Mouse (Mus musculus) embryo, embryonic 10 days (tissue): ENCODE results near the gene Pcsk7.

Experiments
- DNase-seq: peaks from one replicate; pipeline ENCODE4 v3.0.0-alpha.2; 2015; ENCODE audit warnings: low spot score

Pcsk7 gene

DNA sequence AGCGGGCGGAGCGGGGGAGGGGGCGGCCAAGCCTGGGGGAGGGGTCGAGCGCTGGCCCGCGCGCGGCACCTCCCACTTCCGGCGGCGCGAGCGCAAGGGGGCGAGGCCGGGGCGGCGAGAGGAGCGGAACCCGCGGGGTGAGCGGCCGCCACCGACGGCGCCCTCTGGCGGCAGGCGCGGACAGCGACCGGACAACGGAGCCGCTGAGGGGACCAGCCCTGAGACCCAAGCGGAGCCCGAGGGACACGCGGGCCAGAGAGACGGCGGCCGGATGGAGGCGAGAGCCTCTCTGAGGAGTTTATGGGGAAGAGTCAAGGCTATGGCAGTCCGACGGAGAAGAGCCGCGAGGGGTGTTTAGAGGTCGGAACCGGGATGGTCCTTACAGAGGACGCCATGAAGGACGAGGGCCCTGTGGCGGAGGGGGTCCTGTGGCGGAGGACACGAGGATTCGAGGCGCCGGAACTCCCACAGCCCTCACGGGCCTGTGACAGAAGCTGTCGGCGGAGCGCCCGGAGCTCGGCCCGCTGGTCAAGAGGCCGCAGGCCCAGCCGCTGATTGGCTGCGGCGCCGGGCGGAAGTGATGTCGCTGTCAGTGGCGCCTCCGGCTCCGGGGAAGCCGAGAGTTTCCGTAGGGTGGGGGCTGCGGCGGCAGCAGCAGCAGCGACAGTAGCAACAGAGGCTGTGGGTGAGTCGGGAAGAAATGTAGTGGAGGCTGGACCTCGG is at the start of gene Pcsk7, which contains the start of gene Rnf214:
Gene Pcsk7, plus strand, starts transcription at position 143 of the 723 bp plus-strand sequence.
Gene Rnf214, minus strand, starts transcription at position 557 of the 723 bp plus-strand sequence.
- peak; percentile 88 for DNase-seq

DNA sequence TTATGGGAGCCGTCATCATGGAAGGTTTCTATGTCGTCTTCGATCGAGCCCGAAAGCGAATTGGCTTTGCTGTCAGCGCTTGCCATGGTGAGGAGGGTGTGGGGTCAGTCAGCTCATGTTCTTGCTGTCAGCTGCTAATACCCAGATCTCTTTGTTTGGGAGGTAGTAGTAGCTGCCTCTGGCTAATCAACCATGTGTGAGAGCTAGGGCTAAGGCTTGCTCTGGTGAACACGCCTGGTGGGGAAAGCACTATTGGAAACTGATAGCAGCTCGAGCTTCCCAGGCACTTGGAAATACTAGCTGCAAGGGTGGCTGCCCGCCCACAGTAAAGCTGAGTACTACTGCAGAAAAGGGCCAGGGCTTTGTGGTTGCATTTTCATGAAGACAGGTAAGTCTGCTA is 46.9 kb upstream of the Pcsk7 start:
- no peak for DNase-seq

DNA sequence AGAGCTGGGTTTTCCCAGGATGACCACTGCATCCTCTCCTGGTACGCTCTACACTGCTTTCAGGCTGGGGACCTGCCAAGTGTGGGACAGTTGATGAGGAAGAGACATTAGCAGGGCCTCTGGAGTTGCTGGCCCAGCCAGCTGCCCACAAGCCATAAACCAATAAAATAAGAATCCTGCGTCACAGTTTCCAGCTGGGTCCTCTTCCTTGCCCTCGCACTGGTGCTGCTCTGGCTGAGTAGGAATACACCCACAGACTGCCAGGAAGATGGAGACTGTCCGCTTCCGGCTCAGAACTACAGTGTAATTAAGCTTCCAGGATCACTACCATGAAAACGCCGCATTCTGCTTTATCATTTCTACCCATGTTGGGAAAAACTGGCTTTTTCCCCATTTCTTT is 44.5 kb upstream of the Pcsk7 start:
- DNase-seq = no peak

DNA sequence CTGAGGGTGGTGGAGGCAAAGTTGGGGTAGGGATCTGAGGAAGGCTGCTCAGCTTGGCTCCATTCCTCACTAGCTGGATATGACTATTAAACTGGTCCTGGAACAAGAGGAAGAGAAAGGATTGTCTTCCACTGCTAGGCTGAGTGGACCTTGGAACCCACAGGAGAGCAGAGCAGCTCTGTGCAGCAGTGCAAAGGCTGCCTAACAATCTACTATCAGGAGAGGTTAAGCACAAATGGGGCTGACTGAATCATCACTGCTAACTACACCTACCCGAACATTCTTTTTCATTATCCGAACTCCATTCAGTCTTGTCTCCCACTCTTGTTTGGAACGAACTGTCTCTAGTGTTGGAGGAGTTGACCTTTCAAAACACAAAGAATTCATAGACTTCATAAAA is 37.1 kb upstream of the Pcsk7 start:
- no peak for DNase-seq

DNA sequence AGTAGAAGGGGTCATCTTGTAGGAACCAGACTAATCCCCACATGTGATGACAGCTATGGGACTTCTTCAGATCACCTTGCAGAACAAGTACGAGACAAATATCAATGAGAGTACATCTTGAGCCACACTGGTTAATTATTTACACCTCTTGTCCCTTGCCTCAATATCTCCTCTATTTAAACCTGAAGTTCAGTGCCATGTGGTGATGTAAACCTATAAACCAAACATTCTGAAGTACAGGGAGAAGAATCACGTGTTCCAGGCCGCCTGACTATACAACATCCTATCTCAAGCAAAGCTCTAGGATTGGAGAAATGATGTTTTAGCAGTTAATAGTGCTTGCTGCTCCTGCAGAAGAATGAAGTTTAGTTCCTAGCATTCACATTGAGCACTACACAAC is 36.0 kb upstream of the Pcsk7 start:
- DNase-seq = no peak

DNA sequence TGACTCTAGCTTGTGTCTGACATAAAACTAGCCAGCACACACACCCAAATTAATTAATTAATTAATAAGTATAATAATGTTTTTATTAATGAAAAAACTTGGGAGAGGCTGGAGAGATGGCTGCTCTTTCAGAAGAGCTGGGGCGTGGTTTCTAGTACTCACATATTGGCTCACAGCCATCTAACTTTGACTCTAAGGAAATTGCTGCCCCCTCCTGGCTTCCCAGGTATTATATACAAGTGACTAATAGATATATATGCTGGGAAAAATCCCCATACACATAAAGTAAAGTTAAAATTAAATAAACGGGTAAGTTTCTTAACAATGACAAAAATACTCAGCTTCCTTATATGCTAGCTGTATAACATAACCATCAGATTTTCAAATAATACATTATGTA is 28.4 kb upstream of the Pcsk7 start:
- DNase-seq = peak; percentile 13

DNA sequence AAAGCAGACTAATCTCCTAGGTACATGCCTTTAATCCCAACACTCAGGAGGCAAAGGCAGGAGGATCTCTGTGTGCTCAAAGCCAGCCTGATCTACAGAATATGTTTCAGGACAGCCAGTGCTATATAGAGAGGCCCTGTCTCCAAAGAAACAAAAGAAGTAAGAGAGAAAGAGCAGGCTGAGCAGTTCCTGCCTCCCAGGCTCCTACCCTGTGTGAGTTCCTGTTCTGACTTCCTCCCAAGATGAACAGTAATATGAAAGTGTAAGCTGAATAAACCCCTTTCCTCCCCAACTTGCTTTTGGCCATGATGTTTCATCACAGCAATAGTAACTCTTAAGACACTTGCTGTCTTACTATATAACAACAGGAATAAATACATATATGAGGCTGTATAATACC is 12.6 kb upstream of the Pcsk7 start:
- no peak for DNase-seq

DNA sequence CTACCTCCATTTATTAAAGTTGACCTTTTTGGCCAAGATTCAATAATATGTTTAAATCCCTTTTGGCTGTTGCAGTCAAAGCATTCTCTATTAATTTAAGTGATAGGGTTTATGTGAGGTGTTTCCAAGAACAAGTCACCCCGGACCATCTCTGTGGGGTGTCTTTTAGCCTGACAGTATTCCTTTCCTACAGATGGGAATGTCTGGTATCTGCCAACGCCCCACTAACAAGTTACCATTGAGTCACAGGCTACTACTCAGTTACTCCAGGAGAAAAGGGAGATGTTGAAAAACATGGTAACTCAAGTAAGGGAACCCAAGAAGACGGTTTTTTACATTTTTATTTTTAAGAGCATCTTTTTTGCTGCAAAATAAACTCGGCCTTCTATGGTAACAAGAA is 1.1 kb upstream of the Pcsk7 start:
- DNase-seq = no peak

DNA sequence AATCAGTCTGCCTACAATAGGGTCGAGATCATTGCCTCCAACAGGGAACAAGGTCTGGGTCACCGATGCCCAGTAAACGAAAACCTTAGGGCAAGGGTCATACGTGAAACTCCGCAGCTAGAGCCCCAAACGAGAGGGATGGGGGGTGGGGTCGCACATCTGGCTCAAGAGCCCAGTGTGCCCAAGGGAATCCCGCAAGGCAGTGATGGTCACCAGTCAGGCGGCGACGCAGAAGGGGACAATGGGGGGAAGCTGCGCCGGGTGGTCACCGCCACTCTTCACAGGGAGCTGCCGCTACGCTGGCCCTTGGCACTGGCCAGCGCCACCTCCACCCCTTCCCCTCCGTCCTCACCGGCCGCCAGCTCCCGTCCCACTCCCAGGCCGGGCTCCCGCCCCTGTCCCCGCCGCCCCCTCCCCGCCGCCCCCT is 473 bp upstream of the Pcsk7 start:
- DNase-seq = peak; percentile 58

DNA sequence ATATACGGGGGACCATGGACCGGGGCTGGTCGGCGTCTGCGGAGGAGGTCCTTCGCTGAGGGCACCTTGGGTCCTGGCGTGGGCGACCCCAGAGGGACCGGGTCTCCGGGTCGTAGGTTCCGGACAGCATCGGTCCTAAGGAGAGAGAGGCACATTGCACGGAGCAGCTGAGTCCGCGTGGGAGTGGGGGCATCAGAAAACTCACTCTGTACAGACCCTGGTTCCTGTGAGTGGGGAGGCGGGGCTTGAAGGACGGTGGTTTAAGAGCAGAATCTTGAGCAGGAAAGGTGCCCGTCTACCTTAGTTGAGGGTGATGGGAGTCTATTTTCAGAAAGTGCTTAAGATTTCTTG is 756 bp downstream of the Pcsk7 start:
- peak; percentile 20 for DNase-seq

DNA sequence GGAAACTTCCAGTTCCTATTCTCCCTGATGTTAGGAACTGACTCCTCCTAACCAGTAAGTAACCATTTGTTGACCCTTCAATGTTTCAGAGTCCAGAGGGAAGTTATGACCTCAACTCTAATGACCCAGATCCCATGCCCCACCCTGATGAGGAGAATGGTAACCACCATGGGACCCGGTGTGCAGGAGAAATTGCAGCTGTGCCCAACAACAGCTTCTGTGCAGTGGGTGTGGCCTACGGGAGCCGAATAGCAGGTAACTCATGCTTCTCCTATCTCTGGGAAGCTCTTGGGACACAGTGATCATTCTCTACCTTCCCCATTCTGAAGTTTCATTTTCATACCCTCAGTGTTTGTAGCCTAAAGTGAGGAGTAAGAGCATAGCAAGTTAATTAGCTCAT is 4.7 kb downstream of the Pcsk7 start:
- DNase-seq = no peak

DNA sequence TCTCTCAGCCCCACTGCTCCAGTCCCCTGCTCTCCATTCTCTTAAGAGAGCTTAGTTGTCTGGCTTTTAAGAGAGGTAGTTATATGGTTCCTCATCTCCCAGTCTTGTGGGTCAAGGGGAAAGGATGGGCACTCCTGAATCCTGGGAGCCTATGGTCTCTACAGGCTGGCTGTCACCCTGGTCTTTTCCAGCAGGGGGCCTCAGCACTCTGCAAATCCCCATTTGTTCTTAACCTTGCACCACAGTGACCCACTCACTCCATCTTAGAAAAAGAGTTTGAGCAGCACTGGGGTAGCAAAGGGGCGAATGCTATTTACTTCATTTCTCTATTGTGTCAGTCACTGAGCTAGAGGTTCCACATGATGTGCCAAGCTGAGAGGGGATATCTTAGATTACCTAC is 5.4 kb downstream of the Pcsk7 start:
- peak; percentile 27 for DNase-seq

DNA sequence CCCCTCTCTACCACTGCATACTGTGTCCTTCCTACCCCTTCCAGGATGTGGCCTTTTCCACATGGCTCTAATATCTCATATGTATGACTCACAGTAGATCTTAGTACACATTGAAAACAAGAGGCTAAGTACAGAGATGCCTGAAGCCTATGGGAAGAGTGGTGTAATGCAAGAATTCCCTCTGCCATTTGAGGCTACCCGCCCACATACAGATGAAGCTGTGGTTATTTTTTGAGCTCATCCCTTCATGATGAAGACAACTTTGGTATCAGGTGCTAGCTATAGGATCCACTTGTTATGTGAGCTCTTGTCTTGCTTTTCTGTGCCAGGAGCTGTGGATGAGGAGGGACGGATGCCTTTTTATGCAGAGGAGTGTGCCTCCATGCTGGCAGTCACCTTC is 9.4 kb downstream of the Pcsk7 start:
- no peak for DNase-seq

DNA sequence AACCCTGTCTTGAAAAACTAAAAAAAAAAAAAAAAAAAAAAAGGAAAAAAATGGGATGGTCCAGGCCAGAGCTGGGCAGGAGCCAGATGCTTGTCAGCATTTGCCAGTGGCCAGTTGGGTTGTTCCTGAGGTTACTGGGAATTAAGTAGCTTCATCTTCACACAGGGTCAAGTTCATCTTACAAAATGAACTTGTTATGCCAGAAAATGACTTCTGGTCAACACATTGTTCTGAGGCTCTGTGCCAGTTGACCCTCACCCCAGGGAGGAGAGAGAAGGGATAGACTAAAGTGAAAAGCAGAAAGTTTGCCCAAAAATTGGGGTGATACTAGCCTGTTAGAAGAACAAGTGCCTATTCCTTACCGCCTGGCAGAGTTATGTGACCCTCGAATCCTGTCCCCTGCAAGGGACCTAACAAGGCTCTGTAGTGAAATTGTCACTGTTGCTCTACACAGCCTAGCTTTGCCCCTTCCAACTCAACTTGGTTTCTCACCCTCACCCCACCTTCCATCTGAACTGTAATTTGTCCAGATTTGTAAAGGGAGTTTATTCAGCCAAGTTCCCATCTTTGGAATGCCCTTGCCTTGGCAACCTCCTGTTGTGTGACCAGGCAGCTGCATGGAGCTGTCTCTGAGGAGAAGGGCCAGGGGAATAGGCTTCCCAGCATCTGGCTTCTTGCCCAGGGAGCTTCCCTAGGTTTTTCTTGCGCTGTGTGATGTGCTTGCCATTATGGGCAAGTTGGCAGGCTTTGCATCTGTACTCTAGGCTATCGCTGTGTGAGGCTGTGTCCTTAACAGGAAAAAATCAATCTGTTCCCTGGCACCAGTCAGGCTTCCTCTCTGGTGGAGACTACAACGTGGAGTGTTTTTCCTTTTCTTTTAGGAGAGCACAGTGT is 11.0 kb downstream of the Pcsk7 start:
- DNase-seq = no peak

DNA sequence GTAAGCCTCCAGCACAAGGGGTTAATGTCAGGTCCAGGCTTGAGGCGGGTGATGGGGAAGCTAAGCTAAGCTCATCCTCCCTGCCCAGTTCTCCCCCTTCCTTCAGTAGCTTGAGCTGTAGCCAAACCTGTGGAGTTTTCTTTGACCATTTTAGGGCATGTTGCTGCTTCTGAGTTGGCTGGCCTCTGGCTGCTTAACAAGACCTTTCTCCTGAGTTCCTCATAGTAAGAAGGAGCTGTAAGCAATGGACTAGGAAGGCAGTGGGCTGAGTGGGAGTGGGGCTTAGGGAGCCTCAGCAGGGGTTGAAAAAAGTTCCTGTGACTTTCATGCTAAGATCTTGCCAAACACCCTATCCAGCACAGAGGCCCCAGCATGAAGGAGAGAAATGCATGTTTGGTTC is 13.6 kb downstream of the Pcsk7 start:
- no peak for DNase-seq

DNA sequence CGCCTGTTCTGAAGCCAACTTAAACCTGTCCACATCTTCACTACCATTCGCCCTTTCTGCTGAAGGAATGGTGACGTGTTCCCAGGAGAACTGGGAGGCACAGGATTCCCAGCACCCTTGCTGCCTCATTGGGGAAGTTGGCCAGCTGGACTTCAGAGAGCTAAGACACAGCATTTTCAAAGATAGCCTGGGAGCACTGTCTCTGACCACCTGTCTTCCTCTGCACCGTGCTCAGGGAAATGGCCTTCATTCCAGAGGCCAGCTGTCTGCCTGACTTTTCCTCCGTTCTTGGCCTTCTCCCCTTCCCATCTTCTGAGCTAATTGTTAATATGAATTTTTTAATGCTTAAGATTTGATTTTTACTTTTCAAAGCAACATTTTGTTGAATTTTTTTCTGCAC is 23.0 kb downstream of the Pcsk7 start:
- no peak for DNase-seq

DNA sequence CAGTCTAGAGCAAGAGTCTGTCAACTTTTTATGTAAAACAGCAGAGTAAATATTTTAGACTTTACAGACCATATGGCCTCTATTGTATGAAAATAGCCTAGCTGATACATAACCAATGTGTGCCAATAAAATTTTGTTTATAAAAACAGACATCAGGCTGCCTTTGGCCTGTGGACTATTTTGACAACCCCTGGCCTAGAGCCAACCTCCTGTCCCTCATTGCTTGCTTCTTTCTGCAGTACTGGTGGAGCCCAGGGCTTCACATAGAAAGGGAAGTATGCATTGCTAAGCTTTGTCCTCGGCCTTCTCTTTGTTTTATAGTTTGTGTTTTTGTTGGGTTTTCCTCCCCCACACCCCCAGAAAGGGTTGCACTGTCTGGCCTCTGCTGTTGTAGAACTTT is 25.7 kb downstream of the Pcsk7 start:
- no peak for DNase-seq

DNA sequence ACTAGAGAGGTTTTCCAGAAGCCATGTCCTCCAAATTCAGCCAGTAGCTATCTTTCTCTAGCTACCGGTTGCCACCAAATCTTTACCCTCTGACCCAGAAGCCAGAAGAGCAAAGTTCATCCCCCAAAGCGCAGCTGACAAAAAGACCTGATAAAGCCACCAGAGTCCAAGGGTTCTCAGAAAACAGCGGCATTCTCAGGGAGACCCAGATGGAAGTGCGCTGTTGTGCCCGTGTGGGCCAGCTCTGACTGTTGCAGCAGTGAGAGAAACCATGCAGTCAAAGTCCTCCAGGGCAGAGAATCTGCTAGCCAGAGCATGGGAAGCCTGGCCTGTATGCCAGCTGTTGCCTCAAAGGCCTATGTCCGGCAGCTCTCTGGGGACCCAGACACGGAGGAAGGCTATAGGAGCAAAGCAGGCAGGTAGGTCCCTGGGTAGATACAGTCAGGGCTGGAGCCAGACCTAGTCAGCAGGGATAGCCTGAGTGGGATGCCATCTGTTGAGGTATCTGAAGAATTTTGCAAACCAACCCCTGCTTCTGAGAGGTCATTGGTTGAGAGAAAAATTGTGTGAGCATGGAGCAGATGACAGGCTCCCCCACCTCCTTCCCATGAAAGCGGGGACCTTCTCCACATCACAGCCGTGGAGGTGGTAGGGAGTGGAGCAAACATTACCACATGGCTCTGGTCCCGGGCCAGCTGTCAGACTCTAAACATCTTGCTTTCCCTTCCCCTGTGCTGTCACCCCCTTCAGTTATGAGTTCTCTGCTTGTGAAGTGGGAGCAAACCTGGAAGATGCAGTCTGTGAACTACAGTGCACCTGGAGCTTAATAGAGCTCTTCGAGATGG is 26.5 kb downstream of the Pcsk7 start:
- DNase-seq = no peak

DNA sequence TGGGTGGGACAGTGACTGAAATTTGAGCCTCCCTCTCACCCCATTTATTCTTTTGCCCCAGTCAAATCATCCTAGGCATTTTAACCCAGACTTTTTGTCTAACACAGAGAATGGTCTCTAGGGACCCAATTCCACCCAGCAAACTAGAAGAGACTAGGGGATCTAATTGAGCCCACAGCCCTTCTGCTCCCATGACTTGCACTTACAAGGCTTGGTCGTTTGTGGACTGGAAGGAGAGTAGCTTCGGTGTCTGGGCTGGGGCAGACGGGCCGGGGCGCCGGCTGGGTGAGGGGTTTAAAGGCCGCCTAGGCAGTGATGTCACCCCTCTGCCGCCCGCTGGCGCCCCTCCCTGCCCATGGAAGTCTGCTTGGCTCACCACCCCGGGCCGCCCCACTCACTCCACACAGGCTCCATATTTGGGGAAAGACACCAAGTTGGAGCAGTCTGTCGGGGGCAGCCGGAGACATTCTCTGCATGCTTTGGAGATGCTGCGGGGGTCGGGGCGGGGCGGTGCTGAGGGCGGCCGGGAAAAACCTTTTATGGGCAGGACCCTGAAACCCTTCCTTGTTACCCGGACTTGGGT is 29.4 kb downstream of the Pcsk7 start, which contains the start of gene Tagln:
Gene Tagln, minus strand, starts transcription at position 431 of the 583 bp plus-strand sequence.
- peak; percentile 43 for DNase-seq

DNA sequence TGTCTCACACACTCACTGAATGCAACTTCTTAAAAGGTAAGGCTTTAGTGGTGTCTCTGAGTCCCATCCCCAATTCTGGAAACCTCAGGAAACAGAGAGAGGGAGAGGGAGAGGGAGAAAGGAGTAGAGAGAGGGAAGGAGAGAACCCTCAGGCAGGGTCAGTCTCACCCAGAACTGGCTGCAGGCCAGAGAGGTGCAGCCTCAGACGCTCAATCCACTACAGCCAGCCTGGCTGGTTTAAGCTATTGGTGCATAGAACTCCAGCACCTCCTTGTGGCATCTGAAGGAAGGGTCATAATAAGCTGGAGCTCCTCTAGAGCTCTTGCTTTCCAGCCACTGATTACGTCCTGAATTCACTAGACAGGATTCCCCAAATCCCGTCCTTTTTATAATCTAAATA is 30.6 kb downstream of the Pcsk7 start:
- peak; percentile 84 for DNase-seq

DNA sequence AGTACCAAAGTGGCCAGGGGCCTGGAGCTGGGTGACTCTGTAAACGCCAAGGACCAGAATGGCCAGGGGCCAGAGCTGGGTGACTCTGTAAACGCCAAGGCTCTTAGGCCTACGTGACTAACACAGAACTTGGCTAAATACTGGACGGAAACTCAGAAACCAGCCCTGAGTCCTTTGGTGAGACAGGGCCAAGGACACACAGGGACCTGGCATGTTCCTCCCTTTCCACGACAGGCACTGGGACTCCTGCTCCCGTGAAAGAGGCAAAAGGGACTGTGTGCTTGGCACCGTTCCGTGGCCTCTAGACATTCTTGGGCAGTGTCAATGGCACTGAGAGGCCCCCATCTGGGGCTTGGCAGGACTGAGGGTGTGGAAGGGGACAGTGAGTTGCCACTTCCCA is 31.8 kb downstream of the Pcsk7 start:
- DNase-seq = no peak
